Mouse (Mus musculus): ENCODE results near the gene Hapln2. TPM values are rescaled to one million over a fixed set of nuclear protein-coding genes. Genes with fewer than 3 reads are reported as not detected.
A peak's percentile ranks its signal among the peaks of the same experiment; 100 is the strongest.

Gene Hapln2
- polyA plus RNA-seq, 1 experiment from 2014 or later = not detected

DNA sequence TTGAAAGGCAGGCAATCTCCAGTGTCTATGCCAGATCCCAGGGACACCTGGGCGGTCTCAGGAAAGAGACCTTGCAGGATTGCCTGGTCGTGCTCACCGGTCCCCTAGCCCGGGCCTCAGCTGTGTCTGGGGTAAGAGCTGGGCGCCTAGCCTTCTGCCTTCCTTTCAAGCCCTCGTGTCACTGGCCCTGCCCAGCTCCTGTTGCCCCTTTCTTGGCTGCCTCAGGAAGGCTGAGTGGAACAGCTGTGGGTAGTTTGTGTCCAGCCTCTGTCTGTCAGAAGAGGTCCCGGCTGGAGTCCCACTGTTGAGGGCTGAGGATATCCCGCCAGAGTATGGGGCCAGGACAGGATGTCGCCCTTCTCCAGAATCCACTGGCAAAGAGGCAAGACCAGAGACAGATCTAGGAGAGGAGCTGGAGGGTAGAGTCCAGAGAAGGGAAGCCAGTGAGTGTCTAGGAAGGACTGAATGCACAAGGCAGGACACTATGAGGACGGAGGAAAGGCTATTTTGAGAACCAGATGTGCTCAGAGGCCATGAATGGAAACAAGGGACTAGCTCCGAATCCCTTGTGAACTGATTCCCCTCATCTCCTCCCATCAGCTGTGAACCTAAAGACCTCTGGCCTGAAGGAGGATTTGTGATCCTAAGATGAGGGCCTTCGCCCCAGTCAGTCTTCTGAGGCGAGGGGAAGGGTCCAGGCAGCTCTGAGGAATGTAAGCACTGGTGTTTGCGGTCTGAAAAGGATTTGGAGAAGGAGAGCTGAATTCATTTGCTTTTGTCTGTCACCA is 53.6 kb downstream of the Hapln2 start:
- no peaks in the 10 kb centered on the region for H3K9me3 ChIP-seq (ENCODE audit: control insufficient read depth, low read length)
- H3K27me3 ChIP-seq (ENCODE audit: control insufficient read depth, insufficient read depth, low read length) = no peaks in the 10 kb centered on the region
- peaks cover 28% of the 10 kb centered on the region for H3K36me3 ChIP-seq (ENCODE audit: control insufficient read depth, insufficient read depth, low read length)
- H3K27ac ChIP-seq (ENCODE audit: low read depth, low read length) = peak overlapping the region; percentile 98
- peak overlapping the region; percentile 96 for H3K4me3 ChIP-seq (ENCODE audit: low read depth, low read length)
- DNase-seq (ENCODE audit: low spot score, missing footprints) (peak; percentile 98), ATAC-seq (ENCODE audit: low FRiP score) (no peak; the same call in none of the 2 replicates)
- peak overlapping the region; percentile 96 for H3K4me2 ChIP-seq
- peak overlapping the region; percentile 93 for H3K9ac ChIP-seq (ENCODE audit: low read length)
- peaks cover 44% of the 10 kb centered on the region for H3K4me1 ChIP-seq (ENCODE audit: control insufficient read depth, insufficient read depth, low read length)
- WGBS = 8% methylated on average over 14 of the region's 14 CpGs

DNA sequence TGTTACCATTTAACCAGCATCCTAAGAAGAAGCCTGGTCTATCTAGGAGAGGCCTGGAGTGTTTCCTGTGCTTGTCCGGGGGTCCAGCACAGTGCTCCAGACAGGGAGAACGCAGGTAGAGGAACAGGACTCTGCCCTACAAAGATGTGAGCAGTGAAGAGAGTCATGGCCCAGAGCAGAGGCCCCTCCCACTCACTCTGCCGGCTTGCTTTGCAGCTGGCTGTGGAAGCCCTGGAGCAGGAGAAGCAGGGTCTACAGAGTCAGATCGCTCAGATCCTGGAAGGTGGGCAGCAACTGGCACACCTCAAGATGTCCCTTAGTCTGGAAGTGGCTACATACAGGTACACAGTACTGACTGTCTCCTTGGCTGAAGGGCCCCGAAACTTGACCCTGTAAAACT is 54.6 kb downstream of the Hapln2 start:
- DNase-seq (ENCODE audit: low spot score, missing footprints) = no peak
- no peak for ATAC-seq (ENCODE audit: low FRiP score)
- peaks cover 42% of the 10 kb centered on the region for H3K4me1 ChIP-seq (ENCODE audit: control insufficient read depth, insufficient read depth, low read length)
- H3K4me2 ChIP-seq = peak overlapping the region; percentile 96
- peak overlapping the region; percentile 93 for H3K9ac ChIP-seq (ENCODE audit: low read length)
- no peaks in the 10 kb centered on the region for H3K27me3 ChIP-seq (ENCODE audit: control insufficient read depth, insufficient read depth, low read length)
- H3K36me3 ChIP-seq (ENCODE audit: control insufficient read depth, insufficient read depth, low read length) = peaks cover 25% of the 10 kb centered on the region
- peak overlapping the region; percentile 96 for H3K4me3 ChIP-seq (ENCODE audit: low read depth, low read length)
- peak overlapping the region; percentile 98 for H3K27ac ChIP-seq (ENCODE audit: low read depth, low read length)
- WGBS = 16% methylated on average over 5 of the region's 5 CpGs
- no peaks in the 10 kb centered on the region for H3K9me3 ChIP-seq (ENCODE audit: control insufficient read depth, low read length)

DNA sequence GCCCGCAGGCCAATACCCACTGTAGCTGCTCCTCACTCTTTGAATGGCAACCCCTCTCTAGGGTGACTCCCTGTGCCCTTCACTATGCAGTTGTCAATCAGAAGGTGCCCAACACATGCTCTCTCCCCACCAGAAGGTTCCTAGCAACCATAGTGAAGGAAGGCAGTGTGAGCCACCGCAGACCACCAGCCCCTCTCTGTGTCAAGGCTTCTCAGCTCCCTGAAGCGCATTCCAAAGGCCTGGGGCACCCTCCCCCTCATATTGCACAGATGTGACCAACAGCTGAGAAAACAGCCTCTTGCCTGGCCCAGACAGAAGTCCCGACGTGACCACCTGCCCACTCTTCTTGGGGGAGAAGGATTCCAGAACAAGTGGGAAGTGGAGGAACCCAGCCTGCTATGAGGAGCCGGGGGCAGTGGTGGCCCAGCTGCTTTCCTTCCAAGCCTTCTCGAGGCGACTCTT is 55.1 kb downstream of the Hapln2 start:
- Histone ChIP-seq H3K36me3 (ENCODE audit: control insufficient read depth, insufficient read depth, low read length) (peaks cover 20% of the 10 kb centered on the region), H3K4me2 (peak overlapping the region; percentile 96), H3K27me3 (ENCODE audit: control insufficient read depth, insufficient read depth, low read length) (no peaks in the 10 kb centered on the region), H3K27ac (ENCODE audit: low read depth, low read length) (peak overlapping the region; percentile 98), H3K4me1 (ENCODE audit: control insufficient read depth, insufficient read depth, low read length) (peaks cover 41% of the 10 kb centered on the region), H3K9me3 (ENCODE audit: control insufficient read depth, low read length) (no peaks in the 10 kb centered on the region), H3K9ac (ENCODE audit: low read length) (peak overlapping the region; percentile 93), H3K4me3 (ENCODE audit: low read depth, low read length) (peak overlapping the region; percentile 96)
- WGBS = 5% methylated on average over 8 of the region's 8 CpGs
- peak; percentile 95 for DNase-seq (ENCODE audit: low spot score, missing footprints)
- ATAC-seq (ENCODE audit: low FRiP score) = peak; percentile 14

Other genes starting within 250 kb of the Hapln2 start
- gene Ntrk1, start 232.4 kb downstream of the Hapln2 start, polyA plus RNA-seq (2014; fragmentation: Nextera tagmentation; extraction: Ambion mirVana) = 2.4 and 3.2 TPM in 2 replicates
- 0.51 and 0.71 TPM in 2 replicates for gene Insrr, start 230.6 kb downstream of the Hapln2 start, polyA plus RNA-seq (2014; fragmentation: Nextera tagmentation; extraction: Ambion mirVana)
- gene Pear1, start 203.3 kb downstream of the Hapln2 start, polyA plus RNA-seq (2014; fragmentation: Nextera tagmentation; extraction: Ambion mirVana) = 5.4 and 6.9 TPM in 2 replicates
- not detected in 2 replicates for gene Sh2d2a, start 180.8 kb downstream of the Hapln2 start, polyA plus RNA-seq (2014; fragmentation: Nextera tagmentation; extraction: Ambion mirVana)
- 18.4 and 20.4 TPM in 2 replicates for gene Prcc, start 142.0 kb downstream of the Hapln2 start, polyA plus RNA-seq (2014; fragmentation: Nextera tagmentation; extraction: Ambion mirVana)
- 245 and 268 TPM in 2 replicates for gene Hdgf, start 121.3 kb downstream of the Hapln2 start, polyA plus RNA-seq (2014; fragmentation: Nextera tagmentation; extraction: Ambion mirVana)
- gene Mrpl24, start 108.1 kb downstream of the Hapln2 start, polyA plus RNA-seq (2014; fragmentation: Nextera tagmentation; extraction: Ambion mirVana) = 73.9 and 84.5 TPM in 2 replicates
- 53.9 and 54.8 TPM in 2 replicates for gene Isg20l2, start 97.3 kb downstream of the Hapln2 start, polyA plus RNA-seq (2014; fragmentation: Nextera tagmentation; extraction: Ambion mirVana)
- gene Rrnad1, start 96.9 kb downstream of the Hapln2 start, polyA plus RNA-seq (2014; fragmentation: Nextera tagmentation; extraction: Ambion mirVana) = 14.6 and 17.0 TPM in 2 replicates
- 539 and 540 TPM in 2 replicates for gene Crabp2, start 78.9 kb downstream of the Hapln2 start, polyA plus RNA-seq (2014; fragmentation: Nextera tagmentation; extraction: Ambion mirVana)
- gene Nes, start 56.5 kb downstream of the Hapln2 start, polyA plus RNA-seq (2014; fragmentation: Nextera tagmentation; extraction: Ambion mirVana) = 70.3 and 85.4 TPM in 2 replicates
- gene Bcan, start 27.4 kb downstream of the Hapln2 start, polyA plus RNA-seq (2014; fragmentation: Nextera tagmentation; extraction: Ambion mirVana) = 0.37 and 0.44 TPM in 2 replicates
- gene Gpatch4, start 15.5 kb upstream of the Hapln2 start, polyA plus RNA-seq (2014; fragmentation: Nextera tagmentation; extraction: Ambion mirVana) = 31.8 and 32.9 TPM in 2 replicates
- gene Naxe, start 30.9 kb upstream of the Hapln2 start, polyA plus RNA-seq (2014; fragmentation: Nextera tagmentation; extraction: Ambion mirVana) = 126 and 128 TPM in 2 replicates
- gene Ttc24, start 50.7 kb upstream of the Hapln2 start, polyA plus RNA-seq (2014; fragmentation: Nextera tagmentation; extraction: Ambion mirVana) = not detected in 2 replicates
- 15.0 and 16.5 TPM in 2 replicates for gene Iqgap3, start 54.4 kb upstream of the Hapln2 start, polyA plus RNA-seq (2014; fragmentation: Nextera tagmentation; extraction: Ambion mirVana)
- 9.0 and 10.9 TPM in 2 replicates for gene Mef2d, start 114.8 kb upstream of the Hapln2 start, polyA plus RNA-seq (2014; fragmentation: Nextera tagmentation; extraction: Ambion mirVana)
- 0.15 TPM in 1 of 2 replicates, not detected in the other for gene Rhbg, start 227.1 kb upstream of the Hapln2 start, polyA plus RNA-seq (2014; fragmentation: Nextera tagmentation; extraction: Ambion mirVana)

Measured in midbrain, embryonic 11.5 days (tissue).